Mouse (Mus musculus) liver, postnatal 0 days (tissue): ENCODE results near the gene Usp32. TPM values are rescaled to one million over a fixed set of nuclear protein-coding genes. Genes with fewer than 3 reads are reported as not detected.

ENCODE experiments used
- ATAC-seq: fragments of 200-750 bp; cut with Nextera tagmentation; 2 replicates; pipeline ENCODE4 v1.8.0; 2017; ENCODE audit warnings: mild to moderate bottlenecking, moderate library complexity
- DNase-seq: peaks from one replicate; pipeline ENCODE4 v3.0.0-alpha.2; 2016
- H3K27ac ChIP-seq: fragments of 300-500 bp; sonication (generic); 2 replicates; pipeline ENCODE4 v1.5.1; 2014; ENCODE audit warnings: antibody characterized with exemption, moderate library complexity, mild to moderate bottlenecking, low read depth
- H3K27me3 ChIP-seq: fragments of 300-500 bp; sonication (generic); 2 replicates; pipeline ENCODE4 v1.6.1; 2014; ENCODE audit warnings: low read length, control low read depth, mixed read lengths; ENCODE audit not compliant: insufficient read depth
- H3K36me3 ChIP-seq: fragments of 300-500 bp; sonication (generic); replicated peaks from 2 replicates; pipeline ENCODE4 v1.6.1; 2014; ENCODE audit warnings: mild to moderate bottlenecking, control low read depth, low read length, moderate library complexity, mixed read lengths; ENCODE audit not compliant: insufficient read depth
- H3K4me1 ChIP-seq: fragments of 300-500 bp; sonication (generic); 2 replicates; pipeline ENCODE4 v1.6.1; 2014; ENCODE audit warnings: antibody characterized with exemption, mild to moderate bottlenecking, control low read depth; ENCODE audit not compliant: insufficient read depth
- H3K4me2 ChIP-seq: fragments of 300-500 bp; sonication (generic); 2 replicates; pipeline ENCODE4 v1.6.1; 2014; ENCODE audit warnings: low read depth, mild to moderate bottlenecking, low read length, moderate library complexity, mixed read lengths
- H3K4me3 ChIP-seq: fragments of 300-500 bp; sonication (generic); 2 replicates; pipeline ENCODE4 v1.5.1; 2014; ENCODE audit warnings: low read depth, low read length
- H3K9ac ChIP-seq: fragments of 300-500 bp; sonication (generic); replicated peaks from 2 replicates; pipeline ENCODE4 v1.6.1; 2014; ENCODE audit warnings: mild to moderate bottlenecking, moderate library complexity
- H3K9me3 ChIP-seq: fragments of 300-500 bp; sonication (generic); 2 replicates; pipeline ENCODE4 v1.6.1; 2016; ENCODE audit warnings: mild to moderate bottlenecking, control low read depth, low read length, mixed read lengths
- CTCF ChIP-seq: sonication (generic); IDR thresholded peaks from 2 replicates; pipeline ENCODE4 v1.5.1; 2016; ENCODE audit warnings: antibody characterized with exemption, low read depth
- EP300 ChIP-seq: IDR thresholded peaks from 2 replicates; pipeline ENCODE4 v1.6.1; 2016; ENCODE audit warnings: antibody characterized with exemption, low read depth, mild to moderate bottlenecking
- WGBS: fragments of 180-500 bp; shearing (Covaris S2); extraction: QIAGEN DNeasy Blood & Tissue Kit; methylation state at CpG from one replicate; pipeline ENCODE4 v1.1.7; 2014; ENCODE audit not compliant: insufficient replicate concordance; 5-methylcytosine and 5-hydroxymethylcytosine counted together
- polyA plus RNA-seq: library from polyadenylated mRNA; unstranded; fragments of >200 nt; fragmentation: Nextera tagmentation; extraction: Ambion mirVana; gene quantifications from 2 replicates; pipeline ENCODE4 v1.2.1, GENCODE M21; 2015

The Usp32 gene
- polyA plus RNA-seq, 1 experiment from 2014 or later, result 6.1 TPM

DNA sequence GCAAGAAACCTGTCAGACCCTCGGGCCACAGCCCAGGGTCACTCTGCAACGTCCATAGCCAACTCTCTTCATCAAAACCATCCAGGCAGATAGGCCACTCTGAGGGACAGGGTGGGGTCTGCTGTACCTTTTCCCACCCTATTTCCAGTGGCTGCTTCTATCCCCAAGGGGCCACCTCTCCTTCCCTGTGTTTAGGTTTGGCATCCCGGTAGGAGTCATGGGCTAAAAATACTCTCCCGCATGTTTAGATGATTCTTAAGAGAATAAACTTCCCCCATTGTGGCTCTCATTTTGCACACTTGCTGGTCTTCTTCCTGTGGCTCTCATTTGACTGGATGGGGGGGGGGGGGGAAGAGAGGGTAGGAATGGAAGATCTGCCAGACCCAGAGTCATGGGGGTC, 171.7 kb downstream of the Usp32 start:
- no peak for DNase-seq
- H3K27me3 ChIP-seq, result no peaks in the 10 kb centered on the region
- 62% methylated on average over 4 of the region's 4 CpGs for WGBS
- no peak overlapping the region for H3K27ac ChIP-seq
- H3K4me3 ChIP-seq, result no peak overlapping the region
- no peak for ATAC-seq
- TF ChIP-seq EP300 (no peak), CTCF (no peak)
- H3K9ac ChIP-seq, result no peak overlapping the region
- H3K4me2 ChIP-seq, result no peak overlapping the region
- no peaks in the 10 kb centered on the region for H3K36me3 ChIP-seq
- H3K4me1 ChIP-seq, result peaks cover 2% of the 10 kb centered on the region; the same call in 1 of the 2 replicates
- no peaks in the 10 kb centered on the region for H3K9me3 ChIP-seq

DNA sequence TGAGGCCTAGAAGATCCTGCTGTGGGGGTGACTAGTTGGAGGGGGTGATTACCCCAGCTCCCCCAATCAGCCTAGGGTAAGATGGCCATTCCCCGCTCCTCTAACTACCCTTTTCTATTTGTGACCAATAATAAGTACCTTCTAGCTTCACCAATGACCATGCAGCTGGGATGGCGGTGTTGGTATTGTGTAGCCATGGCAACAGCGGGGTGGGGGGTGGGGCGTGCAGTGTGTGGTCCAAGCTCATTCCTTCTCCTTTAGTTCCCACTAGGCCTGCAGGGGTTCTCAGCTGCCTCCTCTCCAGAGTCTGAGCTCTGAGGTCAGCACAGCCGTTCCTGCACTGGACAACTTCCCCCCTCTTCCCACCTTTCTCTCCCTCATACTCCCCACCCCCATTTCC, 172.8 kb downstream of the Usp32 start:
- Histone ChIP-seq H3K36me3 (no peaks in the 10 kb centered on the region), H3K4me2 (no peak overlapping the region), H3K27ac (no peak overlapping the region), H3K4me1 (peaks cover 2% of the 10 kb centered on the region; the same call in 1 of the 2 replicates), H3K4me3 (no peak overlapping the region), H3K27me3 (no peaks in the 10 kb centered on the region), H3K9ac (no peak overlapping the region), H3K9me3 (no peaks in the 10 kb centered on the region)
- 44% methylated on average over 5 of the region's 5 CpGs for WGBS
- DNase-seq, result no peak
- TF ChIP-seq EP300 (no peak), CTCF (no peak)
- no peak for ATAC-seq

DNA sequence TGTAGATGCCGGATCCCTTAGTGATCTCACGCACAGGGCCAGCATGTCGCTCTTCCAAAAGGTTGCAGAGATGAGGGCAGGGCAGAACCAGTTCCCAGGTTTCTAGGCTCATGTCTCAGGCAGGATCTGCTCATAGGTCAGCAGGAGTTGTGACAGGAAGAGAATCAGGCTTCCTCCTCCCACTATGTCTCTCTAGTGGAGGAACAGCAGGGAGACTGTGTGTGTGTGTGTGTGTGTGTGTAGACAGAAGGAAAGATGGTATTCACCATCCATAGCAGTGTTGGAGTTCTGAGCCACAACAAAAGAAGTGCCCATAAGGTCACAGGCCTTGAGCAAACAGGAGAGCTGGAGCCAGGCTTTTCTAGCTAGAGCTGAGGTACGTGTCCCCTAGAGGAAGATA, 173.3 kb downstream of the Usp32 start:
- 82% methylated on average over 4 of the region's 4 CpGs for WGBS
- ATAC-seq (no peak), DNase-seq (no peak)
- no peak overlapping the region for H3K9ac ChIP-seq
- peaks cover 2% of the 10 kb centered on the region; the same call in 1 of the 2 replicates for H3K4me1 ChIP-seq
- H3K27me3 ChIP-seq, result no peaks in the 10 kb centered on the region
- no peak overlapping the region for H3K4me3 ChIP-seq
- no peaks in the 10 kb centered on the region for H3K36me3 ChIP-seq
- no peak overlapping the region for H3K27ac ChIP-seq
- TF ChIP-seq EP300, result no peak
- TF ChIP-seq CTCF, result no peak
- H3K9me3 ChIP-seq, result no peaks in the 10 kb centered on the region
- no peak overlapping the region for H3K4me2 ChIP-seq

DNA sequence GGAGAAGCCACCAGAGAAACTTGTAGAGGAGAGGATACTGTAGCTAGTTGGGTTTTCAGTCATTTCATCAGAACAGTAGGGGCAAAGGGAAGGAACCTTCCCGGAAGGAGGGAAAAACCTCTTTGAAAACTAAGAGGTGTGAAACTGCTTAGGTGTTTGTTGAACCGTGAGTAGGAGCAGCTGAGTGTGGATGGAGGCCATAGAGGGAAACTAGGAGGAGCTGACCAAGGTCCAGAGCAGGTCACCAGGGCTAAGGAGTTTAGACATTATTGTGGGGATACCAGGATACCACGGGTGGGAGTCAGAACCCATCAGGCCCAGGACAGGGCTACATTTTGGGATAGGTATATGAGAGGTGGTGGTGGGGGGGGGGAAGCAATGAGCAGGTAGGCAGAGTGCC, 176.4 kb downstream of the Usp32 start:
- H3K36me3 ChIP-seq, result no peaks in the 10 kb centered on the region
- no peaks in the 10 kb centered on the region; the same call in 1 of the 2 replicates for H3K4me1 ChIP-seq
- no peak overlapping the region for H3K4me2 ChIP-seq
- no peak overlapping the region for H3K27ac ChIP-seq
- TF ChIP-seq CTCF (no peak), EP300 (no peak)
- H3K9me3 ChIP-seq, result no peaks in the 10 kb centered on the region
- 64% methylated on average over 3 of the region's 3 CpGs for WGBS
- no peak overlapping the region for H3K9ac ChIP-seq
- DNase-seq, result no peak
- no peak overlapping the region for H3K4me3 ChIP-seq
- no peak for ATAC-seq
- peaks cover 18% of the 10 kb centered on the region for H3K27me3 ChIP-seq

DNA sequence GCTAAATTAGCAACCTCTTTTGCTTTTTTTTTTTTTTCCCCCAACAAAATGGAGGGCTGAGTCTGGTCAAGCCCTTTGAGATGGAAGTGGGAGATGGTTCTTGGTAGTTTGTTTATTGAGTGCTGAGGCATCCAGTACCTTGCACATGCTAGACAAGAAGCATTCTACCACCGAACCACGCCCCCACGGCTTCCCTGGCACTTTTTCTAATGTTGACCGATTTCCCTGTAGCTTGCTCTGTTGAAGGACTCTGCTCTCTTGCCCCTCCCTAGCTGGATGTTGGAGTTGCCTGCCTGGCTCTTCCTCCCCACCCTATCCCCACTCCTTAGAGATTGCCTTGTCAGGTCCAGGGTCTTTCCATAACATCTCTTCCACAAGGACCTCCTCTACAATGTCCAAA, 177.4 kb downstream of the Usp32 start:
- Histone ChIP-seq H3K9ac (no peak overlapping the region), H3K9me3 (no peaks in the 10 kb centered on the region), H3K4me1 (peaks cover 5% of the 10 kb centered on the region; the same call in 1 of the 2 replicates), H3K36me3 (no peaks in the 10 kb centered on the region), H3K27me3 (peaks cover 28% of the 10 kb centered on the region), H3K4me2 (no peak overlapping the region), H3K27ac (no peak overlapping the region), H3K4me3 (no peak overlapping the region)
- TF ChIP-seq CTCF, result no peak
- TF ChIP-seq EP300, result no peak
- ATAC-seq, result no peak
- WGBS, result 61% methylated on average over 4 of the region's 4 CpGs
- no peak for DNase-seq

DNA sequence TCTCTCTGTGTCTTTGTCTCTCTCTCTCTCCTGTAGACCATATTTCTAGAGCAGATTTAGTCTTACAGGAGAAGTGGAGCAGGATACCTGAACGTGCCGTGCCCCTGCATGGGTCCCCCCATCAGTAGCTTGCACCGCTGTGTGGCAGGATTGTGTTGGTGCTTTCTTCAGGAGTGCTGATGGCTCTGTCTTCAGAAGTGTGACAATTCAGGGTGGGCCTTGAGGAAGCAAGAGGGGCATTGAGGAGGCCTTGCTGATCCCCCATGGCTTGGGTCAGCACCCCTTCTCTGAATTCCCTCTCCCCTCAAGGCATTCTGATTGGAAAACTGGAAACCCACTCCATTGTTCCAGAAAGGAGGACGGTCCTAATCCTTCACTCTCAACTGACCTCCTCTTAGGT, 178.4 kb downstream of the Usp32 start:
- Histone ChIP-seq H3K4me1 (peaks cover 7% of the 10 kb centered on the region; the same call in 1 of the 2 replicates), H3K36me3 (no peaks in the 10 kb centered on the region), H3K9ac (no peak overlapping the region), H3K27me3 (peaks cover 38% of the 10 kb centered on the region), H3K4me3 (no peak overlapping the region), H3K9me3 (no peaks in the 10 kb centered on the region), H3K4me2 (no peak overlapping the region), H3K27ac (no peak overlapping the region)
- no peak for TF ChIP-seq EP300
- TF ChIP-seq CTCF, result no peak
- WGBS, result 79% methylated on average over 4 of the region's 4 CpGs
- no peak for ATAC-seq
- no peak for DNase-seq

DNA sequence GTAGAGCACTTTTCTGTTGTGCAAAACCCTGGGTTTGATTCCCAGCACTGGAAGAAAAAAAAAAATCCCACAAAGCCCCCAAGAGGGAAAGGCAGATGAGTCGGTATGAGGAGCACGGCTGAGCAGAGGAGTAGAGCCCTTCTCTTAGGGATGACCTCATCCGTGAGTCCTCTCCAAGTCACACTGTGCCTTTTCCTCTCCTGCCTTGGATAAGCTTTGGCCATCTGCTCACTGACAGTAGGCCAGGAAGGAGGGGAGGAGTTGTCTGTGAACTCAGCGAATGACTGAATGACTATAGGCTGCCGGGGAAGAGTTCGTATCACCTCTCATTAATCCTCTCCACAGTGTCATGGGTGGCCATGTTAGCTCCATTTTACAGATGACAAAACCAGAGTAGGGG, 179.2 kb downstream of the Usp32 start:
- ATAC-seq (no peak), DNase-seq (no peak)
- TF ChIP-seq EP300, result no peak
- no peak for TF ChIP-seq CTCF
- no peak overlapping the region for H3K27ac ChIP-seq
- no peak overlapping the region for H3K4me3 ChIP-seq
- peaks cover 43% of the 10 kb centered on the region for H3K27me3 ChIP-seq
- no peak overlapping the region for H3K4me2 ChIP-seq
- H3K9me3 ChIP-seq, result no peaks in the 10 kb centered on the region
- no peak overlapping the region for H3K9ac ChIP-seq
- 67% methylated on average over 6 of the region's 6 CpGs for WGBS
- no peaks in the 10 kb centered on the region for H3K36me3 ChIP-seq
- peaks cover 7% of the 10 kb centered on the region; the same call in 1 of the 2 replicates for H3K4me1 ChIP-seq
